Mouse (Mus musculus): ENCODE results near the gene Stam2. TPM values are rescaled to one million over a fixed set of nuclear protein-coding genes. Genes with fewer than 3 reads are reported as not detected.

Stam2 gene
- polyA plus RNA-seq, 1 experiment, result 0.06 TPM

GRCm38 (mm10) chr2:52643657-52644056, 98.4 kb downstream of the Stam2 start:
- H3K4me1 ChIP-seq (ENCODE audit: control insufficient read depth), result no peaks in the 10 kb centered on the region
- no peaks in the 10 kb centered on the region for H3K27me3 ChIP-seq (ENCODE audit: control insufficient read depth)
- H3K36me3 ChIP-seq (ENCODE audit: control insufficient read depth), result no peaks in the 10 kb centered on the region
- H3K4me3 ChIP-seq (replicated peaks), result no peak overlapping the region
- H3K9me3 ChIP-seq (ENCODE audit: control insufficient read depth, low read length), result no peaks in the 10 kb centered on the region
- TF ChIP-seq TAL1 (IDR thresholded peaks at IDR 0.05; ENCODE audit: low read length) (no peak), GATA1 (IDR thresholded peaks at IDR 0.05; ENCODE audit: low read length) (no peak)

Other genes with a start within 250 kb of the Stam2 start
- not detected in 2 replicates for gene Cacnb4, start 65.5 kb downstream of the Stam2 start, polyA plus RNA-seq (2012)
- gene Fmnl2, start 115.6 kb upstream of the Stam2 start, polyA plus RNA-seq (2012), result not detected in 2 replicates

All from erythroblast, embryonic 14.5 days (primary cell).